Mouse (Mus musculus) gastrocnemius, postnatal 4 days (tissue): ENCODE measurements at regions not wholly inside any gene's neighbourhood (a gene's known extent, or its start where the extent isn't known, plus 50 kb on each side); places are given as distances from the start of the nearest gene placed in this dataset.

Source experiments
- DNase-seq, 2 experiments: peaks; one replicate each; pipeline ENCODE4 v3.0.0; 2021 to 2022; ENCODE audit warnings: low spot score in 2 of 2, mixed read lengths in 2 of 2

DNA sequence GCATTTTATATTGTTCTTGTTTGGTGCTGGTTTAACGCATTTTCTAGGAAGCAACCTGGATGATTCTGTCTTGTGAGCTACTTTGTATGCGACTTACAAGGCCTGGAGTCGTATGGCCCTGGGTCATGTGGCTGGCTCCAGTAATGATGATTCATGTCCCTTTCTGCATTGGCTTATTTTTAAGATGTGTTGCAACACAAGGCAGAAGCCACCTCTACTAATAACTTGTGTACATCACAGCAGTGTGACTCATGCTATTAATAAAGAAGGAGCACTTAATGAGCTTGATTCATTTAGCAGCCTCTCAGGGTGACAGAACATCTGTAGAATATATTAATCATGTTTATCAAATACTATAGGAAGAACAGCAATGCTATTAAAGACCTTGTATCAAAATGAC, 84.0 kb downstream of the Slc5a7 start:
- DNase-seq: no peak

GRCm38 (mm10) chr17:54201710-54202109, 97.1 kb downstream of the Slc5a7 start:
- no peak for DNase-seq

DNA sequence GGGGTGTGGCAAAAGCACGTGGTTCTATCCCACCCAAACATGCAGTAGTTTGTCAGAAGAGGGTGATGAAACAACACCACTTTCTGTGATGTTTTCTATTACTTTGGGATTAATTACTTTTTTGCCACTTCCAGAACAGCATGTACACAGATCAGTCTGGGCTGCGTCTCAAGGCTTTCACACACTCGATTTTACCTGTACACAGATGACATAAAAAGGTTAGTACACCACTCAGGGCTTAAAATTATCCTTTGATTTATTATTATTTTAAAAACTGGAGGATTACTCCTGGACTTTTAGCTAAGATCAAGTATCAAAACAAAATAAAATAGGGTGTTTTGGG, 106.6 kb downstream of the Slc5a7 start:
- no peak for DNase-seq

GRCm38 (mm10) chr17:54191526-54192230, 107.2 kb downstream of the Slc5a7 start:
- peak in 1 of 2 experiments; percentile 10 for DNase-seq

- no peak for DNase-seq
Observed at GRCm38 (mm10) chr17:54188997-54189553, 109.8 kb downstream of the Slc5a7 start.

GRCm38 (mm10) chr17:54182073-54182472, 116.8 kb downstream of the Slc5a7 start:
- DNase-seq: no peak

DNA sequence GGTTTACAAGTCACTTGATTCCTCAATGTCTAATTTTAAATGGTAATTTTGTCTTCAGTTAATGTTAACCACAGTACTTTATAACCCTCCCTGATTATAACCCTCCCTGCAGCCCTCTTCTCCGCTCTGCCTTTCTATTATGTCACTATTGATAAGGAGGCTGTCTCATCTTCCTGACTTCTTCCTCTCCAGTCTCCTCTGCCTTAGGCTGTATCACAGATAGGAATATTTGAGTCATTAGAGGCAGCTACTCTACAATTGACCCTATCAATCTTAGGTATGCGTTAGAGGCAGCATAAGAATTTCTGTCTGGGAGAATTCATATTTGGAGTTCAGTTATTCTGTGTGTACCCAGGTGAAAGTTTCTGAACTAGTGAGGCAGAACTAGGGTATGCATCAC, 118.3 kb downstream of the Slc5a7 start:
- DNase-seq: no peak

DNA sequence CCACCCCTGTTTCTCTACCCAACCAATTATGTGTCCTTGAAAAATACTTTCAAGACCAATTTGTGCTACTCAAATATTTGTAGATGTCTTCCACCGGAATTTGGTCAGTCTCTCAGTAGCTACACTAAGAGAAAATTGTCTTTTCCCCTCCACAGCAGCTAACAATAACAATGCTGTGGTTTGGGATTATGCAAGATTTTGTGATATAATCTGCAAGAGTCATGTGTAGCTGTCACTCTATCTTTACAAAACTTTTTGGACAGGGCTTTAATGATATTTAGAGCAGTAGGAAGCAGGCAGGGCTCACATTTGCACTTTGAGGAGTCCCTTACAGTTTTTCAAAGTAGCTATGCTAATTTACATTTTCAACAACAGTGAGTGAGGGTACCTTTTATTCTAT, 128.1 kb downstream of the Slc5a7 start:
- DNase-seq: no peak

GRCm38 (mm10) chr17:54168039-54168438, 130.8 kb downstream of the Slc5a7 start:
- no peak for DNase-seq

GRCm38 (mm10) chr17:54162383-54162782, 136.5 kb downstream of the Slc5a7 start:
- no peak for DNase-seq

DNA sequence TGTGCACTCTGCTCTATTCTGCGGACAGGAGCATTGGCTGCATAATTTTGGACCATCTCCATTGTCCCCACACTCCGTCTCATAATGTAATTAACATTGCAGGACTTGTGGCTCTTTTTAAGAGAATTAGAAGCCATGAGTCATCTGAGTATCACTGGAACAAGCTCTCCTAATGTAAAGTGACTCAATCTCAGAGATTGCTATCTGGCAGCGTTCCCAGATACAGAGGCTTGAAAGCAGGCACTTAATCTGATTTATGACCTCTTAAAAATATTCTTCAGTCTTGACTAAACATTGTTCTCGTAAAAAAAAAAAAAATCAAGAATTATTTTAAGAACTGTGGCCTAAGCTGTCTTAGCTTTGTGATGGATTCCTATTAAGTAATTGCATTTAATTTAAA, 140.1 kb downstream of the Slc5a7 start:
- DNase-seq: peak in 1 of 2 experiments; percentile 27

GRCm38 (mm10) chr17:54158330-54158729, 140.5 kb downstream of the Slc5a7 start:
- DNase-seq: no peak

GRCm38 (mm10) chr17:54155801-54156200, 143.0 kb downstream of the Slc5a7 start:
- no peak for DNase-seq

DNA sequence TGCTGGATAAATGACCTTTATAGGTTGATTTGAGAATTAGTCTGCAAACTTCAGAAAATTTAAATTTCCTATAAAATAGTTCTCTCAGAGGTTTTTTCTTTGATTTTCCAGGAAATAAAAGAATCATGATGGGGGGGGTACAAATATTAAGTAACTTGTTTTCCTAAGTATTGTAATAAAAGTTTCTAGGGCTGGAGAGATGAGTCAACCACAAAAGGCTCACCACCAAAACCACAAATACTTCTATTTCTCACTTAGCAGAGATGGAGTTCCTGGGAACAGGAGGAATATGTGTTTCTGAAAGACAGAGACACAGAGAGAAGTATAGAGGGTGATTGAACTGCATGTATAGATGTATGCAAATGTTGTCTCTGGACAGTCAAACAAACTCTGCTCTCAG, 144.3 kb downstream of the Slc5a7 start:
- DNase-seq: no peak
